In the genomic region with DNA sequence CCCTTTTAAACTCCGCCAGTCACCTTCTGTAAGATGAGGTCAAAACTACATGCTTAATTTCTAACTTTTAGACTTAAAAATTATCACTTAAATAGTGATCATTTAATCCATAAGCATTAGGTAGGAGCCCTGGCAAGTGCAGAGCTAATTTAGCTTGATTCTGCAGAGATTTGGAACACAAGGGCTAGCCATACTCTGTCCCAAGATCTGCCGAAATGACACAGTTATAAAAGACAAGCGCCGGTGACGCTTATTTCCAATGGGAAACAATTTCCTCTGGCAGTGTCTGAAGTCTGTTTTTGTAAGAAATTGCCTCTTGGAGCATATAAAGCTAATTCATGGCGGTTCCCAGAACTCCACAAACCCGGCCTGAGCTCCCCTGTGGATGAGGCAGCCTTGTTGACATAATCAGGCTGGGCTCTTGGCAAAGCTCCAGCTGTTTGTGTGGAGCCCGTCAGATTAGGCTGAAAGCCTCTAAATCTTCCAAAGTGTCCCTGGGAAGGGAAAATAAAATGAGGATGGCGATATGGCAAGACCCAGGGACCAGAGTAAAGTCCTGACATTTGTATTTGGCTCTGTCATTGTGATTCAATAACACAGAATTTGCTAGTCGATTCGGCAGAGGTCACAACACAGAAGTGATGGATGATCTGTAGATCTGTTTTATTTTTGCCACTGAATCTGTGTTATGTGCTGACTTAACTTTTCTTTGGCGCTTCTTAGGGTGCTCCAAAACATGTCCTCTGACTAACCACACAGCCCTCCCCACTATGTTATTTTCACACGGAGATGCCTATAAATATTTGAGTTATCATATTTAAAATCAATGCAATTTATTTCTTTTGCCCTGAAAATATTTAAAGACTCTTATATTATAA, we compare ENCODE assay signal across 9 mouse cellular contexts.
DNase-seq lines count a peak whose midpoint lies in the region; ATAC-seq and TF ChIP-seq lines count a peak whose summit lies in the region.
"Had no signal": no experiment of that assay in that cellular context is flagged by ENCODE, and none has a peak within 500 bp of the region (broad histone marks: within the 10 kb centered on the region; RNA-seq: fewer than 3 reads in every experiment).

No protein-coding gene starts in this region.

- no peak overlapping the region for H3K4me2 ChIP-seq in neural tube, embryonic 11.5 days (ENCODE audit: low read depth)
- H3K4me2 ChIP-seq: liver, embryonic 15.5 days had no signal

- no peak overlapping the region for H3K9ac ChIP-seq in heart, adult 2 months (ENCODE audit: low read depth, low read length)
- no peak overlapping the region for H3K9ac ChIP-seq in neural tube, embryonic 11.5 days (ENCODE audit: low read length)
- H3K9ac ChIP-seq: liver, embryonic 15.5 days had no signal

- no peak overlapping the region for H3K27ac ChIP-seq in heart, adult 2 months
- no peak overlapping the region for H3K27ac ChIP-seq in neural tube, embryonic 11.5 days (ENCODE audit: low read depth, low read length)
- H3K27ac ChIP-seq: liver, embryonic 15.5 days had no signal

- no peaks in the 10 kb centered on the region for H3K27me3 ChIP-seq in heart, adult 2 months (ENCODE audit: control insufficient read depth, insufficient read depth, low read length)
- H3K27me3 ChIP-seq in neural tube, embryonic 11.5 days (ENCODE audit: control insufficient read depth, insufficient read depth, low read length), result no peaks in the 10 kb centered on the region
- H3K27me3 ChIP-seq: liver, embryonic 15.5 days had no signal

- DNase-seq in adrenal gland, postnatal 4 days (ENCODE audit: low spot score in 2 of 2), result peak; percentile 3 to 12
- peak; percentile 51 for DNase-seq in embryo, embryonic 11.5 days (ENCODE audit: low read depth, low spot score)
- peak; percentile 70 to 77 for DNase-seq in heart, adult 2 months
- peak; percentile 7 to 13 for DNase-seq in kidney, adult 8-10 months
- peak; percentile 94 for DNase-seq in left cerebral cortex, postnatal 4 days
- DNase-seq in neural tube, embryonic 11.5 days (ENCODE audit: low spot score), result peak; percentile 57
- DNase-seq in urinary bladder, postnatal 25 days (ENCODE audit: low spot score), result peak; percentile 16
- DNase-seq in thymus, postnatal 0 days (ENCODE audit: low spot score), result no peak

- no peak for TF ChIP-seq CTCF in heart, adult 2 months (IDR thresholded peaks at IDR 0.05)

- no peak for TF ChIP-seq EP300 in heart, adult 2 months (IDR thresholded peaks at IDR 0.05; ENCODE audit: insufficient read depth, low read depth, low read length)

- H3K4me3 ChIP-seq in heart, adult 2 months, result no peak overlapping the region
- no peak overlapping the region for H3K4me3 ChIP-seq in neural tube, embryonic 11.5 days (ENCODE audit: low read depth, low read length)
- H3K4me3 ChIP-seq: liver, embryonic 15.5 days had no signal

- 34% methylated on average over 13 of the region's 13 CpGs for WGBS in heart, adult 2 months
- WGBS in neural tube, embryonic 11.5 days, result 40% methylated on average over 13 of the region's 13 CpGs

- no peak for TF ChIP-seq POLR2A in heart, adult 2 months (IDR thresholded peaks at IDR 0.05; ENCODE audit: insufficient read depth, low read depth, low read length)

- peak; percentile 71; the same call in 1 of the 2 replicates for ATAC-seq in neural tube, embryonic 11.5 days (ENCODE audit: insufficient read depth, low FRiP score, low TSS enrichment)

- intact Hi-C loops in heart, adult 2 months (cut with DNase I), result no loop called here
- intact Hi-C loops in left cerebral cortex, postnatal 4 days (cut with DNase I), result no loop called here

- no peaks in the 10 kb centered on the region for H3K36me3 ChIP-seq in heart, adult 2 months (ENCODE audit: control insufficient read depth, insufficient read depth, low read length)
- no peaks in the 10 kb centered on the region for H3K36me3 ChIP-seq in neural tube, embryonic 11.5 days (ENCODE audit: control insufficient read depth, insufficient read depth, low read length)
- H3K36me3 ChIP-seq: liver, embryonic 15.5 days had no signal

- H3K79me2 ChIP-seq in heart, adult 2 months (replicated peaks; ENCODE audit: control insufficient read depth, insufficient read depth, low read length), result no peaks in the 10 kb centered on the region

- H3K9me3 ChIP-seq in neural tube, embryonic 11.5 days (ENCODE audit: control insufficient read depth, low read length), result no peaks in the 10 kb centered on the region
- H3K9me3 ChIP-seq: liver, embryonic 15.5 days had no signal

- H3K4me1 ChIP-seq in heart, adult 2 months (ENCODE audit: control insufficient read depth, insufficient read depth, low read length), result no peaks in the 10 kb centered on the region
- 0 out of 2 replicates have a peak, but pooled peaks cover 4% of the 10 kb centered on the region for H3K4me1 ChIP-seq in neural tube, embryonic 11.5 days (ENCODE audit: control insufficient read depth, insufficient read depth, low read length)
- H3K4me1 ChIP-seq: liver, embryonic 15.5 days had no signal
